Mouse (Mus musculus) heart, adult 18-20 months (tissue): ENCODE data around the gene Olfr427. TPM values are rescaled to one million over a fixed set of nuclear protein-coding genes. Genes with fewer than 3 reads are reported as not detected.
"Not testable (repeated sequence)": the region's sequence is repeated elsewhere in the genome, so short reads cannot be mapped to it uniquely, and the experiment has no call there.

Source experiments
- DNase-seq, 2 experiments: peaks; one replicate each; pipeline ENCODE4 v3.0.0; 2021 to 2022; ENCODE audit warnings: mixed read lengths in 1 of 2
- long read RNA-seq, 2 experiments: library from polyadenylated mRNA; stranded (forward); transcript quantifications; one replicate each; pipeline ENCODE4 v2.0.0; 2021
- total RNA-seq, 2 experiments: library from RNA; stranded (reverse); gene quantifications; 2 replicates each; pipeline ENCODE4 v1.2.3; 2021

Olfr427 gene
- not detected for total RNA-seq
- long read RNA-seq, experiment 1, result 0 reads
- long read RNA-seq, experiment 2, result 0 reads

DNA sequence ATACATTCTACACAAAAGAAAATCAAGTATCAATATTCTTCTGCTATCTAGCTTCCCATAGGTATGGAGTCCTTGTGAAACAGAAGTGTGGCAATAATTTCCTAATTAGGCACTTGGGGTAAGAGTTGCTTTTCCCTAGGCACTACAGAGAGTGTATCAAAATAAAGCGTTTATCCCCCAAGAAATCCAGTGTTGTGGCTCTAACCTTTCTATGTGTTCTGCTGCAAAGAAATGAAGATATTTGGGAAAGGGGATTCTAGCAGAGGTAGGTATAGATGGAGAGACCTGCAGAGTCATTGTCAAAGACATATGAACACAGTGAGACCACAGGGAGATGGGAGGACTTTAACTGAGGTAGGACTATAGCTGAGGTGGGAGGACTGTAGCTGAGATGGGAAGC lies at the start of gene Olfr427:
TSS of gene Olfr427 (plus strand) at position 301 of the 400 bp plus-strand sequence.
- DNase-seq, result no peak

DNA sequence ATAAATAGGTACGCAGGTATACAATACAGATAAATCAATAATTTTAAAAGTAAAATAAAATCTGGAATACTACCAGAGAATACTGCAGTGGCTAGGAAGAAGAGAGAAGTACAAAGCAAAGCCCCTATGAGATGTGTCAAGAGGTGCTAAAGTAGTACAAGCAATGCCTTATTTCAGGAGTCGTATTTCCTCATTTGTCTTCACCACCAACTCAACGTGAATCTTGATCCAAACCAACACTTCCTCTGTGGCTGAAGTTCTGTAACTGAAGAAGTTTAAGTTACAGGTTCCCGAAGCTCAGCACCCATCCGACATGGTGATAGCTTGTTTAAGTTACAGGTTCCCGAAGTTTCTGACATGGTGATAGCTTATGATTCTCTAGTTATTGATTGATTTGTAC lies 48.5 kb upstream of the Olfr427 start:
- not testable (repeated sequence) for DNase-seq

DNA sequence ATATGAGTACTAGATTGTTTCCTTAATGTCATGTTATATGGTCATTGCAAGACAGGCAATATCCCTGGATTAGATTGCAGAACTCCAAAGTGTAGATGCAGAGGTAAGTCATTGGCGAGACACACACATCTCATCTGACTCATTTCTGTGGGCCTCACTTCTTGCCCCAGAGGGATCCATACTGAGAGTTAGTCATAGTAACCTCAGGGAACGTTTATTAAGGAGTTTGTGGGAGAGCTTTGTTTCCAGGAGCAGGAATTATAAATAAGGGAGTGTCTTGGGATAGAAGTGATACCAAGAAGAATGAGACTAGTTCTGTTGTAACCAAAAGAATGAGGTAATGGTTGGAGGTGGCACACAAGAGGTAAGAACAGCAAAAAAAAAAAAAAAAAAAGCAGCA lies 47.8 kb upstream of the Olfr427 start, which contains the start of gene Olfr432:
TSS of gene Olfr432 (plus strand) at position 313 of the 400 bp plus-strand sequence.
- no peak for DNase-seq

DNA sequence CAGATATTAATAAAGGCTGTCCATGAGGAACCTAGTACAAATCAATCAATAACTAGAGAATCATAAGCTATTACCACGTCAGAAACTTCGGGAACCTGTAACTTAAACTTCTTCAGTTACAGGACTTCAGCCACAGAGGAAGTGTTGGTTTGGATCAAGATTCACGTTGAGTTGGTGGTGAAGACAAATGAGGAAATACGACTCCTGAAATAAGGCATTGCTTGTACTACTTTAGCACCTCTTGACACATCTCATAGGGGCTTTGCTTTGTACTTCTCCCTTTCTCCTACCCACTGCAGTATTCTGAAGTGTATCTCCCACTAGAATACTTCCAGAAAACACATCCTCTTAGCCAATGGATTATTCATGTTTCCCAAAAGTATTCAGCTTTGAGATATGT lies 47.3 kb upstream of the Olfr427 start:
- DNase-seq, result not testable (repeated sequence)

DNA sequence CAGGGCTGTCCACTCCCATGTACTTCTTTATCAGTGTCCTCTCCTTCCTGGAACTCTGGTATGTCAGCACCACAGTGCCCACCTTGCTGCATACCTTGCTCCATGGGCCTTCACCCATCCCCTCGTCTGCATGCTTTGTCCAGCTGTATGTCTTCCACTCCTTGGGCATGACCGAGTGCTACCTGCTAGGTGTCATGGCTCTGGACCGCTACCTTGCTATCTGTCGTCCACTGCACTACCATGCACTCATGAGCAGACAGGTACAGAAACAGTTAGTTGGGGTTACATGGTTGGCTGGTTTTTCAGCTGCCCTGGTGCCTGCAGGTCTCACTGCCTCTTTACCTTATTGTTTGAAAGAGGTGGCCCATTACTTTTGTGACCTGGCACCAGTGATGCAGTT lies 46.2 kb upstream of the Olfr427 start:
- DNase-seq, result no peak

DNA sequence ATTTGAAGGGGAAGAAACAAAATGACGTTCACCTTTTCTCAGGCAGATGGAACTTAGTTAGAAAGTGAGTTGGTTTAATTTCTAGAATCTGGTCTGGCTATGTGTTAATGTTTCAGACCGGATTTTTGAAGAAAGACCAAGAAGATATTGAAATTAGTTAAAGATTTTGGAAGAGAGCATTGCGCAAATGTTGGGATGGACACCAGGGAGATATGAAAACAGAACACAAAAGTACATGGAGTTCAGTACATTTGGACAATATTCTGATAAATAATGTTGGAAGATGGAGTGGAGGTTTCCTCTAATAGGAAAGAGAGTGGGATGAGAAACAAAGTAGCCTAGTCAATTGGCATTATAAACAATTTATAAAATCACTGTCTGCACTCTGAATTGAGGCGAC lies 45.2 kb upstream of the Olfr427 start:
- peak in 1 of 2 experiments; percentile 60 for DNase-seq

DNA sequence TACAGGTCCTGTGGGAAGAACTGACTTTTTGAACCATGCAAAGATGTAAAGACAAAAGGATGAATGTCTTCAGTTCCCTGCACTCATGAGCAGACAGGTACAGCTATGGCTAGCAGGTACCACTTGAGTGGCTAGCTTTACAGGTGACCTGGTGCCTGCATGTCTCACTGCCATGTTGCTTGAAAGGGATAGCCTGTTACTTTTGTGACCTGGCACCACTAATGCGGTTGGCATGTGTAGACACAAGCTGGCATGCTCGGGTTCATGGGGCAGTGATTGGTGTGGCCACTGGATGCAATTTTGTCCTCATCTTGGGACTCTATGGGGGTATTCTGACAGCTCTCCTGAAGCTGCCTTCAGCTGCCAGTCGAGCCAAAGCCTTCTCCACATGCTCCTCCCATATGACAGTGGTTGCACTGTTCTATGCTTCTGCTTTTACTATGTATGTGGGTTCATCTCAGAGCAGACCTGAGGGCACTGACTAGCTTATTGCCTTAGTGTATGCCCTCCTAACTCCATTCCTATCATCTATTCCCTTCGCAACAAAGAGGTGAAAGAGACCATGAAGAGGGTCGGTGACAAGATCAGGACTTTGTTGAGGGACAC lies 44.7 kb upstream of the Olfr427 start:
- DNase-seq, result no peak

DNA sequence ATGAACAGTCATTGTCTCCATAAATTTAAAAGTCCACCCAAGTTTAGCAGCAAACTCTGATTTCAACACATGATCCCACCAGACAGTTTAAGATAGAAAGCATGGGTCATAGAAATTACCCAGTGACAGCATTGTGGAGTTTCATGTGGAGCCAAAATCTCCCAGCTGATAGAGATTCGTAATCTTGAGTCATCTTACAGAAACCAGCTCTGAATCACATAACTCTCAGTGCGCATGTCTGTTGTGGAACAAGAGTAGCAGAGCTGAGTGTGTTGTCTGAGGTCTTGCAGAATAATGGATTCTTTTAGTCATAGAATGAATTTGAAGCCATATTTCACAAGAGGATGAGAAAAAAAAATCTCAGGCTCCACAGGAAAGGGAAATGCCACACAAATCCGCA lies 43.7 kb upstream of the Olfr427 start:
- no peak for DNase-seq

DNA sequence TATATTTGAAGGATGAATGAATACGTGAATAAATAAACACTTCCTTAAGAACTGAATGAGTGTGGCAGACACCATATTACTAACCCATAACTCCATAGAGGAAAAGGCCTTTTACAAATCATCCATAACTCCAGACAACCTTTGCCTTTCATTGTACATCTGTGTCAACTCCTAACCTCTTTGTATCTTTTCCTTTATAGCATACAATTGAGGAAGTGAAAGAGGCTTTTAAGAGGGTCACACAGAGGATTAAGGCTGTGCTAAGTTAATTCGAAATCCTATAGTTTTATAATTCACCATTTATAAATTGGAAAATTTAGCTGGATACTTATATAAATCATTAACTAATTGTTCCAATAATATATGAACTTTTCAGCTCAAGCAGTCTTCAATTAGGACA lies 41.4 kb upstream of the Olfr427 start:
- no peak for DNase-seq

DNA sequence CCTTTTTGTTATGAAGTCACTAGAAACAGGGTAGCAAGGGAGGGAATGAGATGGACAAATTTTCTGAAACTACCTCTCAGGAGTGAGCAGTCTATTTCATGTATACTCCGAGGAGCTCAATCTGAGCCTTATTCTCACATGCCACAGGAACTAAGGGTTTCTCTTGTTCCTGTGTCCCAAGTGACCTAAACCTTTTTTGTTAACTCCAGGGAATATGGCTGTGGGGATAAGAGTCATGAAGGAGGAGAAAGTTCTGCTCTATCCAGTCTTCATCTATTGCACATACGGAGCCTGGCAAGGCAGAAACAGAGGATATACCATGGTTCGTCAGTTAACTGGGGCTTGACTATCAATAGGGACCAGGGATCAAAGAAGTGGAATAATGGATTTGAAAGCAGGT lies 30.4 kb upstream of the Olfr427 start, which contains the start of gene Olfr430:
TSS of gene Olfr430 (plus strand) at position 301 of the 400 bp plus-strand sequence.
- DNase-seq, result no peak

DNA sequence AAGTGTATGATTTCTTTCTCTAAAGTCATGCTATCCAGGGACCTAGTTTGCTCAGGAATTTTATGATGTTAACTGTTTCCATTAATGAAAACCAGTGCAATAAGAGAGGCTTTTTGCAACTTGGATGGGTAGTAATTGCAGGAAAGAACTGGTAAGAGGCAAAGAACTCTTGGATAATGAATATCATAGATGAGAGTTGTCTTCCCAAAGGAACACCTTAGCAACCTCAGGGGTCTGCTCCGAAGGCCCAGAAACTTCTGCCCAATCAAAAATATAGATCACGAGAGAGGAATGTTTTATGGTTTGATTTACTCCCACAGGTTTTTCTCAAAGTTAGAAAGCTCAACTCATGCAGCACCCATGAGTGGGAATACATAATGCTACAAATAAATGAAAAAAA lies 12.7 kb upstream of the Olfr427 start, which contains the start of gene Olfr429:
TSS of gene Olfr429 (plus strand) at position 301 of the 400 bp plus-strand sequence.
- no peak for DNase-seq

DNA sequence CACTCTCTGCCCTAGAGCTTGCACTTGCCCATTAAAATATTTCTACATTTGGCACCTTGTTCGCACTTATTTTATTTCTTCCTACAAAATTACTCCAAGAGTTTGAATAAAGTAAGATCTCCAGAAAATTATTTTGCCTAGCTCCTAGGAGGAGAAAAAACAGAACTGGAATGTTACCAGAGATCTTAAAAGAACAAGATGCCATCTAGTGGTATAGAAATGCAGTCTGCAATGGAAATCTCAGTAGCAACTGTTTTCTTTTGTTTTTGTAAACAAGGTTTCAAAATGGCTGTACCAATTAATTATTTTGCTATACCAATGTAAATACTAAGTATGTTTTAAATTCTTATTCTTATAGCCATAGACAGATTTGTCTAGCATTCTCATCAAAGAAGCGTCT lies 7.0 kb downstream of the Olfr427 start:
- DNase-seq, result peak in 1 of 2 experiments; percentile 14

DNA sequence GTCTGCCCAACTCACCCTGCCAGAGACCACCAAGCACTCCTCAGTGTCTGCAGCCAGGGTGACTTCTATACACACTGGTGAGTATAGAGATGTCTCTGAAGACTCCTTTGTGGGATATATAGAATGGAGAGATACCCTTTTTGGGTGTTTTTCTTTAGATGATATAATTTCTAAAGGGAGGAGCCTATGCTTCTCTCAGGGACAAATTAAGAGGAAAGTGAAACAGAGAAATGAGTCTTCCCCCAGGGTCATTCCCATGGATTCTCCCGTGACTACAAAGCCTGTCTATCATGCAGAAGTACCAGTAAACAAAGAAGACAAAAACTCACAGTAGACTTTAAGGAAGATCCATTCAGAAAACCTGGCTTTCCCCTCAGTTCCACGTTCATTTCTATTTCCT lies 24.4 kb downstream of the Olfr427 start, which contains the start of gene Olfr231:
TSS of gene Olfr231 (minus strand) at position 101 of the 400 bp plus-strand sequence.
- DNase-seq, result no peak

DNA sequence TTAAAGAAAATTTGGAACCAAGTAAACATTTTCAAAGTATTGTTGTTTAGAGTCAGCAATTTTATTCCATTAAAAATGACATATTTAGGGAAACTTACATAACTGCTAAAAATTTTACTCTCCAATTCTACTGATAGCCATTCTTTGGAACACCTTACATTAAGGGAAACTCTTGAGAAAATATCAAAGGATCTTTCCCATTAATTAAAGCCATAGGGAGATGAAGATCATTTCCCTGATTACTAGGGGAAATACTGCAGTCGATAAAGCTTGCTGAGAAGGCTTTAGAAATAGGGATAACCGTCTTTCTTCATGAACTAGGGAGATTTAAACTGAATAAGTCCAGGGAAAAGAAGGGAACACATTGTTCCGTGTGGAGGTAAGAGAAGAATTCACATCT lies 34.5 kb downstream of the Olfr427 start, which contains the start of gene Olfr424:
TSS of gene Olfr424 (plus strand) at position 301 of the 400 bp plus-strand sequence.
- no peak for DNase-seq

DNA sequence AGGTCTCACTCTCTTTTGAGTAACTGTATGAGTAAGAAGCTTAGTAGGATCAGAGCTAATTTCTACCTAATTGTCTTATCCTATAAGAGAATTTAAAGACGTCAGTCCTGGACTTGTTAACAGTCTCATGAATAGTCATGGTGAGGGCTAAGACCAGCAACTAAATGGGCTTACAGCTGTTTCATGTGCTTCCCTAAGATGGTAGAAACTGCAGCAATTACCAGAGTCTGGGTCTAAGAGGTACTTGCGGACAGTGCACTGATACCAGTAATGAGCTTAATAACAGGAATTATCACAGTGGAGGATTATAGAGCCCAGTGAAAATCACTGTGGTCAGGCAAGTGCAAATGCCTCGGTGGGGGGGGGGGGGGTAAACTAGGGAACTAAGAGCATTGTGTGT lies 35.3 kb downstream of the Olfr427 start:
- no peak for DNase-seq

DNA sequence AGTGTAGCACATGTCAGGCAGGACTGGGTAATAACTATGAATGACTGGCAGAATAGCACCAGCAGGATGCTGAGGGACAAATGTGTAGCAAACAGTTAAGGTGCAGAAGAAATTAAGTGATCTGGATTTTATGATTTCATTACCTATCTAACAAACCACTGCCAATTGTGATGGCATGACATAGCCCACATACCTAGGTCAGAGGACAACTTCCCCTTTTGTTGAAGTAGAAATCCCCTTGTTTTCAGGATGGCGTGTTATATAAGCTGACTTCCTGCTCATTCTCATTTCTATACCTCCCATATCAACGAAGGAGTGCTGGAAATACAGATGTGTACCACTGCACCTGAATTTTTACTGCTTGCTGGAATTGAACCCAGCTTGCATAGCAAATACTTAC lies 44.7 kb downstream of the Olfr427 start:
- DNase-seq, result no peak

DNA sequence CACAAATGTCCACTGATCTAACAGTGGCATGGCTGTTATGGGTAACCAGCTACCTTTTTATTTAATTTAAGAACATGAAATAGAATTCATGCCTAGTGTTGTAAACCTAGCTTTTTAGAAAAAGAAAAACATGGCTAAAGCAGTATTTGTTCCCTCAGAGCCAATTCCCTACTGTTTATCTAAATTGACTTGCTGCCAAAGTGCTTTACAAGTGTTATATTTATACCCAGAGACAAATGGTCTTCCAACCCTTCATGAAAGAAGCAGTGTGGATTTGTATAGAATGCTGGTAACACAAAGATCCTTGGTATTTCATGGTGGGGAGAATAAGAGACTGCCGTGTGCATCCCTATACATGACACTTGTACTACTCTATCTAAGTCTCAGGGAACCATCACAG lies 50.0 kb downstream of the Olfr427 start:
- no peak for DNase-seq

DNA sequence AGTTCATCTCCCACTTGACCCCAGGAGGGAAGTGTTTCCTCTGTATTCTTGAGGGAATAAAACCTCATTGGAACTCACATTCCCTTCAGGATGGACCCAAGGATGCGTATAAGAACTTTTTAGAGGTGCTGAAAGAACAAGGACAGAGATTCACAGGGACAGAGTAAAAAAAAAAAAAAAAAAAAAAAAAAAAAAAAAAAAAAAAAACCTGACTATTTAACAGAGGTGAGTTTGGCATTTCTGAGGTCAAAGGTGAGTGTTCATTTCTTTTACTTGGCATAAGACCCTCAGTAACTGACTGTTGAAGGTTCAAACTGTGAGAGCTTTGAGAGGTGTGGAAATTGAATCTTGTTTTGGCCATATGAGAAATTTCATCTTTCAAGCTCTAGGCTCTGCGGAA lies 52.6 kb downstream of the Olfr427 start:
- DNase-seq, result no peak

Other genes with a start within 250 kb of the Olfr427 start
- 1 to 10 TPM; 3.1 to 3.7 TPM for gene Ifi211, start 183.8 kb upstream of the Olfr427 start, total RNA-seq
- gene Mndal, start 154.4 kb upstream of the Olfr427 start, total RNA-seq, result 10 to 100 TPM; 14.2 to 14.6 TPM
- gene Ifi203, start 154.2 kb upstream of the Olfr427 start, total RNA-seq, result 10 to 100 TPM; 12.8 to 13.3 TPM
- not detected for gene Ifi202b, start 114.1 kb upstream of the Olfr427 start, total RNA-seq
- gene Ifi205, start 65.1 kb upstream of the Olfr427 start, total RNA-seq, result 10 to 100 TPM; 24.8 to 29.1 TPM
- not detected for gene Olfr433, start 56.2 kb upstream of the Olfr427 start, total RNA-seq
- not detected for gene Olfr432, start 47.7 kb upstream of the Olfr427 start, total RNA-seq
- not detected for gene Olfr430, start 30.3 kb upstream of the Olfr427 start, total RNA-seq
- not detected for gene Olfr429, start 12.6 kb upstream of the Olfr427 start, total RNA-seq
- gene Olfr231, start 24.3 kb downstream of the Olfr427 start, total RNA-seq, result not detected
- not detected for gene Olfr424, start 34.6 kb downstream of the Olfr427 start, total RNA-seq
- not detected for gene Olfr420, start 58.7 kb downstream of the Olfr427 start, total RNA-seq
- gene Spta1, start 75.9 kb downstream of the Olfr427 start, total RNA-seq, result 1 to 10 TPM; 6.9 to 8.2 TPM
- not detected for gene Olfr419, start 155.2 kb downstream of the Olfr427 start, total RNA-seq
- not detected for gene Mptx1, start 233.6 kb downstream of the Olfr427 start, total RNA-seq